Mouse (Mus musculus) ovary, postnatal 36 days (tissue): ENCODE data around the gene Cnpy3.
A peak's percentile ranks its signal among the peaks of the same experiment; 100 is the strongest.
"Not testable (repeated sequence)": the region's sequence is repeated elsewhere in the genome, so short reads cannot be mapped to it uniquely, and the experiment has no call there.

Experiments
- DNase-seq: peaks from one replicate; pipeline ENCODE4 v3.0.0; 2022; ENCODE audit warnings: low spot score, mixed read lengths

Cnpy3 gene

DNA sequence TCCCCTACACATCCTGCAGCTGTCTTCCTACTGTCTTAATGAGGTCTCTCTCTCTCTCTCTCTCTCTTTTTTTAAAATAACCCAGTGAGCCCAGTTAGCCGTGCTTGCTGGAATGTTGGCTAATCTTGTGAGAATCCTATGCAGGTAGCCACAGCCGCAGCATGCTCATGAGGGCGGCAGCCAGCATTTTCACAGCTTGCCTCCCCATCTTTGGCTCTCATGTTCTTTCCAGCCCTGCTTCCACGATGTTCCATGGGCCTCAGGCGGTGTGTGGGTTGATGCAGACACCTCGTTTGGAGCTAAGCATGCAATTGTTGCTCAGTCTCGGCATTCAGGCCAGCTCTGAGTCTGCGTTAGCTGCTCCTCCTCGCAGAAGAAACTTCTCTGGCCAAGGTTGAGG, 12.9 kb upstream of the Cnpy3 start:
- not testable (repeated sequence) for DNase-seq

DNA sequence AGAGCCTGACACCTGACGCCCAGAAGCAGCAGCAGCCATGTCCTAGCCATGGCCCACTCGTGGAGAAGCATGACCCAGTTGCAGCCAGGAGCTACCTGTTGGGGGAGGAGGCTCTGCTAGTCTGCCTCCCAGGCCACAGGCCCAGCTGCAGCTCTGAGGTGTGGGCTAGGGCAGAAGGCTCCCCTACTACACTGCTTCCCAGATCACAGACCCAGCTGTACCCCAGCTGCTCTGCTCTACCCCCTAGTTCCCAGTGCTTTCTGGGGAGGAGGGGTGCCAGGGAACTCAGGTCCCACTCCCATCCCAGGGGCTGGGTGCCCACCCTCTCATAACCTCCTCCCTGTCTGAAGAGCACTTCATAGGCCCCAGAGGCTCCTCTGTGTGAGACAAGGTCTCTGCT, 11.5 kb upstream of the Cnpy3 start, which contains the start of gene Ptcra:
Gene Ptcra, minus strand, starts transcription at position 169 of the 400 bp plus-strand sequence.
- DNase-seq, result no peak

- no peak for DNase-seq
Measured at GRCm38 (mm10) chr17:46758753-46759152, 6.7 kb upstream of the Cnpy3 start.

GRCm38 (mm10) chr17:46751056-46751793, 789 bp downstream of the Cnpy3 start:
- no peak for DNase-seq

GRCm38 (mm10) chr17:46750580-46750979, 1.4 kb downstream of the Cnpy3 start:
- DNase-seq, result no peak

DNA sequence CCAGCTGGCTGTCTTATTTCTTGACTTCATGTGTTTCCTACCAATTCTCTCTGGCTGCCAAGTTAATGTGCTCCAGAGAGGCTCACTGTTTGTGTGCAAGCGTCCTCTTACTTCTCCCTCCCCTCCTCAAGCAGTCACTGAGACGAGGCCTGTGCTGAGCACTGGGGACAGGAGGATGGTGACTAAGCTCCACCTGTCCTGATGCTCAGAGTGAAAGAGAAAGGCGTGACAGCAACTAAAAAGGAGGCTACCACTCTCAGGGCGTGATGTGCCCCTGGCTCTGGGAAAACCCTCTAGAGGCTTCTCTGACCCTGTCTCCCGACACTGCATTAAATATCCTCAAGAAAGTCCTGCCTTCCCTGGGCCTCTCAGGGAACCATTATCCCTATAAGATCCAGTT, 2.7 kb downstream of the Cnpy3 start:
- DNase-seq, result no peak

DNA sequence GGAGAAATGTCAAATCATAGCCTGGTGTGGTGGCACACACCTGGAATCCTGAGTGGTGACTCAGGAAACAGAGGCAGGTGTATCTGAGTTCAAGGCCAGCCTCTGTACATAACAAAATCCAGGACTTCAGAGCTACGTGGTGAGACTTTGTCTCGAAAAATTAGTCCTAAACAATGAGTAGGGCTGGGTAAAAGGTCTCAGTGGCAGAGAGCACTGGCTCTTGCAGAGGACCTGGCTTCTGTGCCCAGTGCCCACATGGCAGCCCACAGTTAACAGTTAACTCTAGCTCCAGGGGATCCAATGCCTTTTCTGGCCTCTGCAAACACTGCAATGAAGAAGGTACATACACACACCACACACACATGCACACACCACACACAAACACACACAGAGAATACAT, 4.2 kb downstream of the Cnpy3 start:
- DNase-seq, result no peak

- no peak for DNase-seq
Measured at GRCm38 (mm10) chr17:46747234-46747633, 4.8 kb downstream of the Cnpy3 start.

- no peak for DNase-seq
Measured at GRCm38 (mm10) chr17:46745506-46745905, 6.5 kb downstream of the Cnpy3 start.

GRCm38 (mm10) chr17:46742986-46743385, 9.0 kb downstream of the Cnpy3 start:
- no peak for DNase-seq

GRCm38 (mm10) chr17:46741305-46741704, 10.7 kb downstream of the Cnpy3 start:
- DNase-seq, result no peak

DNA sequence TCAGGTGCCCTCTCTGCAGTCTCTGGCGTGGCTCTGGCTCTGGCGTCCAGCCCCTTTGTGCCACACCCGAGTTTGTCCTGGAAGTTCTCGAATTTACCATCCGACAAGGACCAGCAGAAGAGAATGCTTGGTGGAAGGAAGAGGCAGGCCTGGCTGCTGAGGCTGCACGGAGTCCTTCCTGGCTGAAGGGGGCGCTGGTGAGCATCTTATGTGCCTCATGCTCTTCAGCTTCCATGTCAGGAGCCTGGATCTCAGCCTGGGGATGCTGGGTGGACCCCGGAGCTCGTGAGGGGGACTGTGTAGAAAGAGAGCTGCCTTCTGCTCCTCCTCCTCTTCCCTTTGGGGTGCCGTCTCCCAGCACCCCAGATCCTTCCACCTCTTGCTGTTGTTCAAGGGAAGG, 15.9 kb downstream of the Cnpy3 start:
- DNase-seq, result peak; percentile 51

- DNase-seq, result no peak
Measured at GRCm38 (mm10) chr17:46735287-46735686, 16.7 kb downstream of the Cnpy3 start.

GRCm38 (mm10) chr17:46734055-46734454, 18.0 kb downstream of the Cnpy3 start:
- DNase-seq, result no peak

DNA sequence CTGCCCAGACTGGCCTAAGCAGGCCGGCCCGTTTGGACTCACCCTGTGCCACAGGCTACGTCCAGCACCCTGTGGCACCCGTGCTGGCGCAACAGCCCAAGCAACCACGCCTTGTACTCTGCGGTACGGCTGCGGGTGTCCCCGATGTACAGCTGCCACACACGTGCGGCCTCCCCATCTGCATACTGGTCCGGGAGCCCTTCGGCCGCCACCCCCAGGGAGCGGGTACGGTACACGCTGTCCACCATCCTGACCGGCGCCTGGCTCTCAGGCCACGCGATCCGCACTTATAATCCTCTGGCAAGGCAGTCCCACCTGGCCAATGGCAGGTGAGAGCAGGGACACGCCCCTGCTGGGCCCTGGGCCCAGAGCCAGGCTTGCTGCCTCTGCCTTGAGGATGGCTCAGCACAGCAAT, 23.1 kb downstream of the Cnpy3 start, which contains the start of gene Gnmt:
Gene Gnmt, minus strand, starts transcription at position 265 of the 415 bp plus-strand sequence.
- DNase-seq, result no peak

DNA sequence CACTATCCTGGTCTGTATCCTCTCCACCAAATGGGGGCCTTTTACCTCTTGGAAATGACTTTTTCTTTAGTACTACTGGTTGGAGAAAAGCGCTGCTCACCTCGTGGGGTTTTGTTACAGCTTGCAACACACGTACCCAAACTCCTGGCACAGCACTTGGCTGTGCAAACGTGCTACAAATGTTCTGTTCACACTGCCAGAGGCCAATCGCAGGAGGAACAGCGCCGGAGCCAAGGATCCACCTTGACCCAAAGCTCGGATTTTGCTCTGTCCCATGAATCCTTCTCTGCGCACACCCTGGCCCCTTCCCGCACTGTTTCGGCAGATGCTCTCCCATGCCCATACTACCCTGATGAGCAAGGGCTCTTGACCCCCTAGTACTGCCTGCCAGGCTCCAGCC, 23.5 kb downstream of the Cnpy3 start:
- no peak for DNase-seq

DNA sequence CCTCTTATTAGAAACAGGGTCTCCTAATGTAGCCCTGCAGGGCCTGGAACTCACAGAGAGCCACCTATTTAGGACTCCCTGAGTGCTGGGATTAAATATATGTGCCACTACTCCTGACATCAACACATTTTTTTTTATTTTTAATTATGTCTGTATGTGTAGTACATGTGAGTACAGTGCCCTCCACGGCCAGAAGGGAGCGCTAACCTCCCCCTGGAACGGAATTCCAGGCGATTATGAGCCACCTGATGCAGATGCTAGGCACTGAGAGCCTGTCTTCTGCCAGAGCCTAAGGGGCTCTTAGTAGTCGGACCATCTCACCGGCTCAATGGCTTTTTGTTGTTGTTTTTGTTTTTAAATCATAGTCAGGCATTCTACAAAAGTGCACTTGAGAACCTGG, 24.0 kb downstream of the Cnpy3 start:
- no peak for DNase-seq

DNA sequence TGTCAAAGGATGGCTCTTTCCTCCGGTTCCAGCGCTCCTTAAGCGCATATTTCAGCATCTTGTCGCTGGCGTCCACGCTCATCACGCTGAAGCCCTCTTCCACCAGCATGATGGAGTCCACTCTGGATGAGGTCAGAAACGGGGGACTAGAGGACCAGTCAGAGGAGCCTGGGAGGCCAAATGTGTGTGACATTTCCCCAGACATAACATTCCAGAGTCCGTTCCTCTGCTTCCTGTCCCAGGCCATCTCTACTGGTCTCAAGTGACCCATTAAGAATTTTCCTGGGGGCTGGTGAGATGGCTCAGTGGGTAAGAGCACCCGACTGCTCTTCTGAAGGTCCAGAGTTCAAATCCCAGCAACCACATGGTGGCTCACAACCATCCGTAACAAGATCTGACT, 24.7 kb downstream of the Cnpy3 start:
- DNase-seq, result no peak

GRCm38 (mm10) chr17:46725731-46726645, 26.0 kb downstream of the Cnpy3 start:
- no peak for DNase-seq

DNA sequence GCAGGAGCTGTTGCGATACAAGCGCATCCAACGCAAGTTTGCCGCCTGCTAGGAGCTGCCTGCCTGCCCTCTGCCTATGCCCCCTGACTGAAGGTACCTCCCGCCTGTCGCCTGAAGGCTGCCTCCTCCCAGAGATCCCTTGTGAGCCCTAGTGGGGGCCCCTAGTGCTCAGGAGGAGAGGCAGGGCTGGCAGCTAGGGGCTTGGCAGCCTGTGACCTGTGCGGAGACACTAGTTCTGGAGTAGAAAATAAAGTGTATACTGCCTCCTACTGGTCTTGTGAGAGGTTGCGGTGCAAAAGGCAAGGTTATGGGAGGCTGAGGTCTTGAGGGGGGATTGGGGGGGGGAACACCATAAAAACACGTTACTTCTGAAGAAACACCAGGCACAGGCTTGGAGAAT, 26.7 kb downstream of the Cnpy3 start:
- no peak for DNase-seq

- DNase-seq, result no peak
Measured at GRCm38 (mm10) chr17:46724477-46725084, 27.4 kb downstream of the Cnpy3 start.

- DNase-seq, result no peak
Measured at GRCm38 (mm10) chr17:46721077-46721476, 30.9 kb downstream of the Cnpy3 start.
